Mouse (Mus musculus) cerebellum, adult 18-20 months (tissue): Measurements from ENCODE around the gene Pole2.
A peak's percentile ranks its signal among the peaks of the same experiment; 100 is the strongest.

Source experiments
- DNase-seq, 2 experiments: peaks; one replicate each; pipeline ENCODE4 v3.0.0; 2021

The Pole2 gene

DNA sequence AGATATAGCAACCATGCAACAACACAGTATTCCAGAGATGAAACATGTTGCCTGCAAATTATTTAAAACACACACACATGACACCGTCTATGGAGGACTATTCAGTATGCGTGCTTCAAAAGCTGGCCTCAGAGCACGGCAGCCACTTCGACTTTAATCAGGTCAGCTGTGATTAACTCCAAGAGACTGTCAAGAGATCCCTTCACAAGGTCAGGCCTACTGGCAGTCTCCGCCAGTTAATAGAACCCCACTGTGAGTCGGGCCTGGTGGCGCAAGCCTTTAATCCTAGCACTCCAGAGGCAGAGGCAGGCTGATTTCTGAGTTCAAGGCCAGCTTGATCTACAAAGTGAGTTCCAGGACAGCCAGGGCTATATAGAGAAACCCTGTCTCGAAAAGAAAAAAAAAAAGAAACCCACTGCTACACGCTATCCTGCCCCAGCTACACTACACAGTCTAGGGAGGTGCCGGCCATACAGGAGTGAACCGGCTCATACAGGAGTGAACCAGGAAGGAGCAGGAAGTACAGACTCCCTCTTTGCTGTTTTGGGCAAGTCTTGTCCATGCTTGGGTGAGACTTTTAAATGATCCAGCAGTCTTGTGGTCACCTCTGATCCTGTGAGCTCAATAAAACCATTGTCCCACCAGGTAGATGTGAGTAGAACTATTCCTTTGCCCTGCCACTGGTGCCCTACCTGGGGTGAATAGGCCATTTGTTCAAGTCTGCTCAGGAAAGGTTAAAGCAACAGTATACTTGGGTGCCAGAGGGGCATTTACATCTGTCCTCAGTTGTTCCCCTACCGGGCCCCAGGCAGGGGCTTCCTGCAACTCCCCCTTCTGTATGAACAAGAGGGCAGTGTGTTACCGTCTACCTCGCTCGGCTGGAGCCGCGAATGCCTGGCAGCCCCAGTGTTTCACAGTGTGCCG is 17.7 kb downstream of the Pole2 start:
- DNase-seq = no peak

DNA sequence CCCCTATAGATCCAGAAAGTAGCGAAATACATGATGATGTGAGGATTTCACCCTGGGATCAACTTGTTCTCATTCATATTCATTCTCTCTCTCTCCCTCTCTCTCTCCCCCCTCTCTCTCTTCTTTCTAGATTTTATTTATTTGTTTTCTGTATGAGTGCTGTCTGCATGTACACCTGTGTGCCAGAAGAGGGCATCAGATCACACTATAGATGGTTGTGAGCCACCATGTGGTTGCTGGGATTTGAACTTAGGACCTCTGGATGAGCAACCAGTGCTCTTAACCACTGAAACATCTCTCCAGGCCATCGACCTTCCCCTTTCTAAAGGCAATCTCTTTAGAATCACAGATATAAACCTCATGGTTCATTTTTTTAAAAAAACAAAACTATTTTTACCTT is 19.5 kb downstream of the Pole2 start:
- DNase-seq = no peak

DNA sequence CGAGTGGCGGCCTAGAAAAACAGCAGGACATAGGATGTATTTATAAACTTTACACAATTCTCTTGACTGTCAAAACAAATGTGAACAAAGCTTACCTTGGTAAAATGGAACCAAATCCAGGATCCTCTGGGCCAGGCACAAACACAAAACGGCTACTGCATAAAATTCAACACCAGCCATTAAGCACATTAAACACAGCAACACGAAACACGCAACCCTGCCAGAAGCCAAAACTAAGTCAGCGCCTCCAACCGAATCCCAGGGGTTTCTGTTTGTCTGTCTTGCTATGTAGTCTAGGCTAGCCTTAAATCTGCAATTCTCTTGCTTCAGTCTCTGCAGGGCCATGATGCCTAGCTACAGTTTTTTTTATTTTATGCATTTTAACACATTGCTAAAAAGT is 20.1 kb downstream of the Pole2 start:
- no peak for DNase-seq

DNA sequence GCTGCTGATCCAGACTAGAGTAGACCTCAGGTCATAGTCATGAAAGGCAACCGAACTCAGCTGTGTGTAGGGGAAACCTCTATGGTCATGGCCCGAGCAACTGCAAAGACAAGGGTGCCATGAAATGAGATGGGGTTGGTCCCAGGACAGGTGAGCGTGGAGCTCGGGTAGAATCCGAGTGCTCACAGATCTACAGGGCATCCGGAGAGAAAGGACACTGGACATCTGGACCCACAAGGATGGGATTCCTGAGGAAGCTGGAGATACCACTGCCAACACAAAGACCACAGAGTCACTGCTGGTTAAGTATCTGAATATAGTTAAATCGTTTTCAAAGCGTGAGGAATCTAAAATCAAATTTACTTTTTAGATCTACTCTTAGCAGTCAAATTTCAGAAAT is 20.6 kb downstream of the Pole2 start:
- DNase-seq = no peak

DNA sequence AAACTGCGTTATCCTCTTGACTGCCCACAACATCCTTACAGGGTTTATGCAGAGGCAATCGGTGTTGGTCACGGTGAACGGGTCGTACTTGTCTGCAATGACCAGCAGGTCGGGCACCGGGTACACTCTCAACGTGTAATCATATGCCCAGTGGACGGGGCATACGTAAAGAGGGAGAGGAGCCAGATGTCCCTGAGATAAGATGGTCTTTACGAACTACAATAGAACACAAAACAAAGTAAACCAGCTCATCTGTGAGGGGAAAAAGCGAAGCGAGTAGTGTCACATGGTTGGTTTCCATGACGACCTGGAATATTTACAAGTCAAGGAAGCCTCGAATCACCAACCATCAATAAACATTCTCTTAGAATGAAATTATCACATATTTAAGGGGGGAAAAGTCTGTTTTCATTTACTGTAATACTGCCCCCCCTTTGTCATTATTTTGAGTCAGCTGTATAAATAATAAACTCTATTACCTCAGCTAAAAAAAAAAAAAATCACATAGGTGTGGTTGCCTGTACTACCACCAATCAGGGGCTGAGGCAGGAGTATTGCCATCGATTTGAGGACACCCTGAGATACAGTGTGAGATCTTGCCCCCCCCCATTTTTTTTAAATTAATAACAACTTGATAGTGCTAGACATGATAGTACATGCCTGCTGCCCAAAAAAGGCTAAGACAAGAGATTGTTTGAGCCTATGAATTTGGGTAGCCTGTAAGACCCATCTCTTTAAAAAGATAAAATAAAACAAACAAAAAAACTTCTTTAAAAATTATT is 23.8 kb downstream of the Pole2 start, which contains the start of gene Gm49384:
Gene Gm49384 (minus strand): TSS at position 216 of the 782 bp plus-strand sequence.
- DNase-seq = no peak

DNA sequence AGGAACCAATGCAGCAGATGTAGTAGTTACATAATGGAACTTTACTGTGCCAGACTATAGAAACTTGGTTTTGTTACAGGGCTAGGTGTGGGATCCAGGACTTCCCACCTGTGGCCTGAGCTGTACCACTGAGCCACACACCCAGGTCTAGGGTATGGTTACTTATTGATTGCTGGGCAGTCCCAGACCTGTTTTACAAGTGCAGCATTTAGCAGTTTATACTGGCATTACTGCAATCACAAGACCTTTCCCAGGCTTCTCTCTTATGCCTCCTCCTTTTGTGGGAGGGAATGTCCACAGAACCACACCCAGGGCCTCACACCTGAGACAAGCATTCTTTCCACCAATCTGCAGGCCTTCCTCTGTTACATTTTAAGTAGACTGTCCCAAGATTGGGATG is 29.0 kb downstream of the Pole2 start:
- DNase-seq = no peak

DNA sequence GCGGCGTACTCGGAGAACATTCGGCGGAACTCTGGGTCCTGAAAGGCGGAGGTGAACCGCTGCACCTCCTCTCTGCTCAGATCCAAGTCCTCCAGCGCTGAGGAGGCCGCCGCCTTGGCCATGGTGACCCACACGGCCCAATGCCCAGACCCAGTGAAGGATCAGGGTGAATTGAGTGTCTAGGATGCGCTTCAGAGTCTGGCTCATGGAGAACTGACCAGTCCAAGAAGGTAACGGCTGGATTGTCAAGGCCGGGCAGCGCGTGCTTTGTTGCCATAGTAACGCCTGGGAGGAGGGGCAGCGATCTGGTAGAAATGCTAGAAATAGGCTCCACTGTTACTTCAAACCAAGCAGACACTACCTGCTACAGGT is 29.8 kb downstream of the Pole2 start, which contains the start of gene Dnaaf2:
Gene Dnaaf2 (minus strand): TSS at position 266 of the 372 bp plus-strand sequence.
- DNase-seq = peak; percentile 66 to 74

DNA sequence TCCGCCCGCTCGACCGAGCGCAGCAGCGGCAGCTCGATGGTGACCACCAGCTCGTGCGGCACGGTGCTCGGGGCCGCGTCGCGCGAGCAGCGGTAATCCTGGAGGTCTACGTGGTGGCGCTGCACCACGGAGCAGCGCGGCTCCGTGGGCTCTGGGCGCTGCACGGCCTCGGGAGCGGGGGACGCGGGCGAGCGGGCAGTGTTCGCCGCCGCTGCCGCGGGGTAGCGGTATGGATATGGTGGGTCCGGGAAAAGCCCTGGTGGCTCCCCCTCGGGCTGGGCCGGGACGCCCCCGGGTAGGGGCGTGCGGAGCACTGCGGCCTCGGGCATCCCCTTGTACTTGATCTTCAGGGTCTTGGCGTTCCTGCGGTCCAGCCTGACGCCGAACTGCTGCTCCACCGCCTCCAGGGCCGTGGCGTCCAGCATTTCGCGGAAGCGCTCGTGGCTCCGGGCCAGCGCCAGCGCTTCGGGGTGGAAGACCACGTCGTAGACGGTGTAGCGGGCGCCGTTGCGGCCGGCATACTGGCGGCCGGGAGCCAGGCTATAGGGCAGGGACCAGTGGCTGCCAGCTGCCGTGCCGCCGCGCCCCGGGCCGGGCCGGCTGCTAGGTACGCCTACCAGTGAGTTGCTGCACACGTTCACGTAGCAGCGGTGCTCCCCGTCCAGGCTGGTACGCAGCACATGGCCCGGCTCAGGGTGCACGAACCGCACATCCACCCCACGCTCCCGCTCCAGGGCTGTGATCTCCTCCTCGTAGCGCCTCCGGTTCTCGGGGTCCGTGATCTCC is 30.4 kb downstream of the Pole2 start:
- DNase-seq = peak; percentile 47 to 67

DNA sequence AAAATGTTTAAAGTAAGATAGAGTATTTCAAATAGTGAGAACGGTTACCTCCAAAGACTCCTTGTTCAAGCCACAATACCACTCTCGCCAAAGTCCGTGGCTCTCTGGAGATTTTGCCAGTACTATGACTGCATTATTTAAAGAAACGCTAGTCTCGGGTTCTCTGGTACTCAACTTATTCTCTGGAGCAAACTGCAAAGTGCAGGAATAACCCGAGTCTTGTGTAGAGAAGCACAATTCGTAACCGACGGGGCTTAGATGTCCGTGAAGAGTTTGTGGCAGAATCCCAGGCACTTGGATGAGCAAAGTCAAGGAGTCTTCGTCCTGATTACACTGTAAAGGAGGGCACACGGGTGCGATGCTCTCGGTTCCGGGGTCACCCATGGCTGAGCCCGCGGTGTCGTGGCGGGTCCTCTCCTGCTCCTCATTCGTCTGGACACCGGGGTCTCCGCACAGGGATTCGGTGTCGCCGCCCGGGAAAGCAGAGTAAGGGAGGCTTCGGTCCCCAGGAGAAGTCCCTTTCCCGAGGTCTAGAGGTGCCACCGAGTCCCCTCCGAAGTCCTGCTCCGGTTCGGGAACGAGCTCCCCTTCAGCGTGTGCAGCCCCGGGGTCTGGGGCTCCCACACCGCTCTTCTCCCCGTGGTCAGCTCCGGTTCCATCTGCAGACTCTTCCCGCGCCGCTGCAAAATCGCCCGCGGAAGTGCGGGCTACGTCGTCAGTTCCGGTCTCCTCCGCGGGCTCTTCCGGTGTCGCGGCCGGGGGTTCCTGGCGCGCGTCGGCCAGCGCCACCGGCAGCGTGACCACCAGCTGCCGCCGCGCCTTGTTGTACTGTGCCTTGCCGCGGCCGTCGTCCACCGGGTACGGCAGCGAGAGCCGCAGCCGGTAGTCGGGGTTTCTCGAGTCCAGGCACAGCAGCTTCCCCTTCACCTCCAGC is 31.3 kb downstream of the Pole2 start, which contains the start of gene Gm49383:
Gene Gm49383 (minus strand): TSS at position 661 of the 934 bp plus-strand sequence.
- DNase-seq = peak; percentile 69 to 85

DNA sequence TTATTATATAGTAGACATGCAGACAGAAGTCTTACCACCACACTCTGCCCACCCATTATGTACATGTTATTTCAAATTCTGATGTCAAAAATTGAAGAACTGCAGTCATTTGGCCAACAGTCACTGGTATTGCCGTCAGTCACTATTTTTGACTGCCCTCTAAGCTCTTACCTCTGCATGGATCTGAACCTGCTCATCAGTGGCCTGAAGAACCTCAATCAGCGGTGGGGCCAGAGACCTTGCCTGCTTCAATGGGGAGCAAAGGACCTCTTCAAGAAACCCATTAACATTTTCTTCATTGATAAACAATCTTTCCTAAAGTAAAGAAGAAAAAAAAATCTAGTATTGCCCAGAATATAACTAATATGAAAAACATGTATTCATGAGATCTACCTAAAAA is 35.4 kb downstream of the Pole2 start:
- no peak for DNase-seq

DNA sequence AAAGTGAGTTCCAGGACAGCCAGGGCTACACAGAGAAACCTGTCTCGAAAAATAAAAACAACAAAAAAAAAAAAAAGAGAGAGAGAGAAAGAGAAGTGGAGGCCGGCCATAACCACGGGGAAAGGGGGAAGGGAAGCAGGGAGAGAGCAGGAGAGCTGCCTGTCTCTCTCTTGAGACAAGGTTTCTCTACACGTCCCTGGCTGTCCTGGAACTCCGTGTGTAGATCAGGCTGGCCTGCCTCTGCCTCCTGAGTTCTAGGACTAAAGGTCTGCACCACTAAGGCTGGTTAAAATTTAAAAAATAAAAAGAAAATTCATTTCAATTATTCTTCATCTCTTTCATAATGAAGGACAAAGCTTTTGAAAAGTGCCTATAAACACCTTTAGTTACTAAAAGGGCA is 36.6 kb downstream of the Pole2 start:
- DNase-seq = no peak

DNA sequence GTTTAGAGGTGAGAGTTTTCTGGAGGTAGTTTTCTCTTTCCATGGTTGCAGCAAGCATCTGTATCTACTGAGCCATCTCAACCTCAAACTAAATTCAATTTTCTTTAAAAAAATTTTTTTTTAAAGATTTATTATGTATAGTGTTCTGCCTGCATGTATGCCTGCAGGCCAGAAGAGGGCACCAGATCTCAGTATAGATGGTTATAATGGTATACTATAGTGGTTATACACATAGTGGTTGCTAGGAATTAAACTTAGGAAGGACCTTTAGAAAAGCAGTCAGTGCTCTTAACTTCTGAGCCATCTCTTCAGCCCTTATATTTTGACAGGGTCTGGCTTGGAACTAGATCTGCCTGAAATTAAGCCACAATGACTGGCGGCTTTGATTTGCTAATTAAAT is 37.5 kb downstream of the Pole2 start:
- no peak for DNase-seq

DNA sequence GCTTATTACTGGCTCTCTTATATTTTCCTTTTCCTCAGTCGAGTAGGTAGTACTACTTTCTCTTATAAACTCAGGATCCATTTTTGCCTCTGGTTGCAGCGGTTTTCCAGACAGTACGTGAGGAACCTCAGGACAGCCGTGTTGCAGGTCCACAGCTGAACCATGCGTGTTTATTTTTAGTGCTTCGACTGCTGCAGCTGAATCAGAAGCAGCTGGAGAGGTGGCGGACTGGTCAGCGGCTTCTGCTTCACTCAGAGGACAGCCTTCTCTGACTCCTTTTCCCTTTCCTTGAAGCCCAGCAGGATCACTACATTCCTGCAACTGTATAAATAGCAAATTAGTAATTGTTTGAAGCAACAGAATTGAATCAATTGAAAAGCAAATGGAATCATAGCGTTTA is 37.9 kb downstream of the Pole2 start:
- no peak for DNase-seq

DNA sequence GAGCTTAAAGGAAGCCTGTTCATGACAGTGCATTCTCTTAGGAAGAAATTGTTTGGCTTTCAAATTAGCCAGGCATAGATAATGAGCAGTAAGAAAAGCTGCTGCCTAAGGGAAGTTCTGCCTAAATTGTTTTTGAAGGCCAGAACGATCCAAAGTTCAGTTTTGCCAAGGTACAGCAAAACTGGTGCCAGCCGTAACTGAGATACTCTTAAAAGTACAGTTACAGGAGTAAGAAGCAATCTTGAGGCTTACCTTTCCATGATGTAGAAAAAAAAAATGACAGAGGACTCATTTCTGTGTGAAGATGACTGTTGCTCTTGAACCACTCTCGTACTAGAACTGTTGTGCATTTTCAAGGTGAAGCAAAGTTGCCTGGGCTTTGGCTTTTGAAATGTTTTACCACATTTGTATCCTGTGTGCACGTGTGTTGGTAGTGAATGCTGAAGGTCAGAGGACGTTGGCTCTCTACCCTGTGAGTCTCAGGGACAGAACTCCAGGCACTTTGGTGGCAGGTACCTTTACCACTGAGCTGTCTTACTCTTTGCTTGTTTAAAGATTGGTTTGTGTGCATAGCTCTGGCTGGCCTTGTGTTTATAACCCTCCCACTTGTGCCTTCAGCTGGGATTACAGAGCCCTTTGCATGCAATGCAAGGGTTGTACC is 41.1 kb downstream of the Pole2 start:
- DNase-seq = no peak

DNA sequence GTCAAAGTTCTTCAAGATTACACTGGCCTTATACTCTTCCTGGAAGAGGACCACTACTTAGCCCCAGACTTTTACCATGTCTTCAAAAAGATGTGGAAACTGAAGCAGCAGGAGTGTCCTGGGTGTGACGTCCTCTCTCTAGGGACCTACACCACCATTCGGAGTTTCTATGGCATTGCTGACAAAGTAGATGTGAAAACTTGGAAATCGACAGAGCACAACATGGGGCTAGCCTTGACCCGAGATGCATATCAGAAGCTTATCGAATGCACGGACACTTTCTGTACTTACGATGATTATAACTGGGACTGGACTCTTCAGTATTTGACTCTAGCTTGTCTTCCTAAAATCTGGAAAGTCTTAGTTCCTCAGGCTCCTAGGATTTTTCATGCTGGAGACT is 42.6 kb downstream of the Pole2 start:
- no peak for DNase-seq

DNA sequence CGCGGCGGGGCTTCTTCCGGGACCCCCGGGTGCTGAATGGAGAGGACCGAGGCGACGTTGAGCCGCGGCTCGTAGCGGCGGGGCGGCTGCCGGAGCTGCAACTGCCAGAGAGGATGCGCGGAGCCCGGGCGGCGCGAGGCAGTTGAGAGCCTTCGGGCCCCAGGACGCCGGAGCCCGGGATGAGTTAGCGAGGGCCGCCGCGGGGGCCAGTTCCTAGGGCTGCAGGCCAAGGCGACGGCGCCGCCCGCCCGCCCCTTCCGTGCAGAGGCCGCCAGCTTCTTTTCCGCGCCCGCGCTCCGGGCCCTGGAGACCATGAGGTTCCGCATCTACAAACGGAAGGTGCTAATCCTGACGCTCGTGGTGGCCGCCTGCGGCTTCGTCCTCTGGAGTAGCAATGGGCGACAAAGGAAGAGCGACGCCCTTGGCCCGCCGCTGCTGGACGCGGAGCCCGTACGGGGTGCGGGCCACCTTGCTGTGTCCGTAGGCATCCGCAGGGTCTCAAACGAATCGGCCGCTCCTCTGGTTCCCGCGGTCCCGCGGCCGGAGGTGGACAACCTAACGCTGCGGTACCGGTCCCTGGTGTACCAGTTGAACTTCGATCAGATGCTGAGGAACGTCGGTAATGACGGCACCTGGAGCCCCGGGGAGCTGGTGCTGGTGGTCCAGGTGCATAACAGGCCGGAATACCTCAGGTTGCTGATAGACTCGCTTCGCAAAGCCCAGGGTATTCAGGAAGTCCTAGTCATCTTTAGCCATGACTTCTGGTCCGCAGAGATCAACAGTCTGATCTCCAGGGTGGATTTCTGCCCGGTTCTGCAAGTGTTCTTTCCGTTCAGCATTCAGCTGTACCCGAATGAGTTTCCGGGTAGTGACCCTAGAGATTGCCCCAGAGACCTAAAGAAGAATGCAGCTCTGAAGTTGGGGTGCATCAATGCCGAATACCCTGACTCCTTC is 43.4 kb downstream of the Pole2 start:
- no peak for DNase-seq

DNA sequence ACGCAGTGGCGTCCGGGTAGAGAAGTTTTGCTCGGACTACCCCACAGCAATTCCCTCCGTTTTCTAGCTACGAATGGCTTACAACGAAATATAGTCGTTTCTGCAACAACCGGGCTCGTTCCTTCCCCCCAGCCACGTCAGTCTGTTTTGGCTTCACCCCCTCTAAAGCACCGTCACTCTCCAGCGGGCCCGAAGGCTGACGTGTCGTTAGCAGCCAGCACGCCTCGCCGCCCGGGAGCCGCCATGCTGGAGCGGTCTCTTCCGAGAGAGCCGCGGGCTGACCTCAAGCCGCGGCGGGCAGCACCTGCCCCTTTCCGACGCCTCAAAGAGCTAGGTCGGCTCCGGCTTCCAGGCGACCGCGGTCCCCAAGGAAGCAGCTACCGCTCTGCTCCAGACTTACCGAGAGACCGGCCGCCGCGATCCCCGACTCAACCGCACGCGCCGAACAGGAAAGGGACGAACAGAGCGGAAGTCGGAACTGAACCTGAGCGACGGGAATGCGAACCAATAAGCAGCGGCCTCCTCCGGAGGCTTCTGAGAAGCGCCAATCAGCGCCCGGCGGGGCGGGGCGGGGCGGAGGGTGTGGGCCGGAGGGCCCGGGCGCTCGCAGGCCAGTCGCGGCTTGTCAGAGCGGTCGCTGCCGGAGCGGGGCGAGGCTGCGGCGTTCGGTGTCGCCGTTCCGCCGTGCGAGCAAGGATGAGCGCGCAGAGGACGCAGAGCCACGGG is 44.2 kb downstream of the Pole2 start, which contains the start of the genes Rpl36al and Mgat2:
Gene Rpl36al (minus strand): TSS at position 501 of the 726 bp plus-strand sequence.
Gene Mgat2 (plus strand): TSS at position 575 of the 726 bp plus-strand sequence.
- DNase-seq = peak; percentile 99 to 100

DNA sequence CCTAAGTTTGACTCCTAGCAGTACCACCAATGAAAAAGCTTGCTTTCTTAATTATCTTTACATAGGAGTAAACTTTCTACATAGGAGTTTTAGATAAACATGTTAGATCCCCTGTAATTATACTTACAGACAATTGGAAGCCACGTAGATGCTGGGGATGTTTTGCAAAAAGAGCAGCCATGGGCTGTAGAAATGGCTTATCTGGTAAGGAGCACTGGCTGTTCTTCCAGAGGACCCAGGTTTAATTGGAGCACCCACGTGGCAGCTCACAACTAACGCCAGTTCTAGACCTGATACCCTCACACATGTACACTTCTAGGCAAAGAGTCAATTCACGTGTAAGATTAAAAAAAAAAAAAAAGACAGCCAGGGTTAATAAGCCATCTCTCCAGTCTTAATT is 46.2 kb downstream of the Pole2 start:
- no peak for DNase-seq

DNA sequence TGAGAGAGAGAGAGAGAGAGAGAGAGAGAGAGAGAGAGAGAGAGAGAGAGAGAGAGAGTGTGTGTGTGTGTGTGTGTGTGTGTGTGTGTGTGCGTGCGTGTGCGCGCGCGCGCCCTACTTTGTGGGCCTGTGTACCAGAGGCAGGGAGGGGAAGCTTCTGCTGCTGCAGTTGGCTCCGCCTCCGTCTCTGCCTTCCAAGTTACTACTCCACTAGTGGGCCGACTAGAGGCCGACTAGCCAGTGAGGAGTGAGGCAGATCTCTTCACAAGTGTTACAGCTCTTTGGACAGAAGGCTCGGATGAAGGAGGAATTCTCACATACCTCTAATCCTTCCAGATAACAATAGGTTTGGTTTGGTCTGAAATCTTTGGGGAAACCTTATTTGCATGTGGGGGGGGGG is 48.6 kb downstream of the Pole2 start:
- DNase-seq = no peak
